Mouse (Mus musculus) right cerebral cortex, adult 2 months (tissue): ENCODE measurements around the gene Oaz1.

Experiments
- DNase-seq, 2 experiments: peaks; one replicate each; pipeline ENCODE4 v3.0.0; 2021 to 2022; ENCODE audit warnings: low spot score in 2 of 2

Oaz1 gene

GRCm38 (mm10) chr10:80845055-80845693 is 18.7 kb downstream of the Oaz1 start:
- no peak for DNase-seq

DNA sequence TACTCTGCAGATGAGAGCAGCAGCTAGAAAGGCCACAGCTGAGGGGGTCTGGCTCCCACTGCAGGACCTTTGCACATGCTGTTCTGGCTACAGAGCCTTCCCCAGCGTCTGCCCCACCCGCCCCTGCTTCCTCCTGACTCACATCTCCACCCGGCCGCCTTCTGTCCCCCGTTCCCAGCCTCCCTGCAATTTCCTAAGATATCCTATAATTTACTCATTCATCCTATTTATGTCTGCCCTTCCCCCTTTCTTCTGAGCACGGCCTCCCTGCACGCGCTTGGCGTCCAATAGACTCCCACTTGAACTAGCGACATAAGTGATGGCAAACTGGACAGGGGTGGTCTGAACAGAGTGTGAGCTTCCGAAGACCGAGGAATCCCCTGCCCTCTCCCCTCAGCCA is 19.3 kb downstream of the Oaz1 start:
- peak; percentile 67 to 69 for DNase-seq

GRCm38 (mm10) chr10:80848571-80848970 is 22.1 kb downstream of the Oaz1 start:
- DNase-seq = no peak

- peak; percentile 96 for DNase-seq
Observed at GRCm38 (mm10) chr10:80854913-80855748, 28.7 kb downstream of the Oaz1 start, which contains the start of the genes Lsm7 and Sppl2b. Lsm7 (minus strand) TSS chr10:80855209. Sppl2b (plus strand) TSS chr10:80855275.

GRCm38 (mm10) chr10:80855749-80856073 is 29.3 kb downstream of the Oaz1 start:
- no peak for DNase-seq

GRCm38 (mm10) chr10:80856267-80856666 is 29.8 kb downstream of the Oaz1 start:
- peak in 1 of 2 experiments; percentile 39 for DNase-seq

DNA sequence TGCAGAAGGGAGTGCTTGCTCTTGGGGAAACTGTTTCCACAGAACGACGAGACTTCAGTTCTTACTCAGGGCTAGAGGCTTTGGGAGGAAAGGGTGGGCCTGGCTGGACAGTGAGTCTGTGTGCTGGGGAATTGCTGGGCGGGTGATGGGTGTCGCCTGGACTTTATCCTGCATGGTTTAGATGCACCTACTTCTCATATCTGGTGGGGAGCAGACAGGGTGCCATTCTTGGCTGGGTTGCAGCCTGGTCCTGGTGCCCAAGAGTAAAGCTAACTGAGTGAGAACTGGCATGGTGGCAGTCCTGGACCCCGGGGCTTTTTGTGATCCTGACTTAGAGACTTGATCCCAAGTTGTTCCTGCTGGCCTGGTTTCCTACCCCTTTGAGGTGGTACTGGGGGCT is 30.5 kb downstream of the Oaz1 start:
- no peak for DNase-seq

- DNase-seq = no peak
Observed at GRCm38 (mm10) chr10:80857386-80857785, 30.9 kb downstream of the Oaz1 start.

GRCm38 (mm10) chr10:80857848-80858247 is 31.4 kb downstream of the Oaz1 start:
- DNase-seq = no peak

- no peak for DNase-seq
Observed at GRCm38 (mm10) chr10:80858350-80858935, 32.0 kb downstream of the Oaz1 start.

DNA sequence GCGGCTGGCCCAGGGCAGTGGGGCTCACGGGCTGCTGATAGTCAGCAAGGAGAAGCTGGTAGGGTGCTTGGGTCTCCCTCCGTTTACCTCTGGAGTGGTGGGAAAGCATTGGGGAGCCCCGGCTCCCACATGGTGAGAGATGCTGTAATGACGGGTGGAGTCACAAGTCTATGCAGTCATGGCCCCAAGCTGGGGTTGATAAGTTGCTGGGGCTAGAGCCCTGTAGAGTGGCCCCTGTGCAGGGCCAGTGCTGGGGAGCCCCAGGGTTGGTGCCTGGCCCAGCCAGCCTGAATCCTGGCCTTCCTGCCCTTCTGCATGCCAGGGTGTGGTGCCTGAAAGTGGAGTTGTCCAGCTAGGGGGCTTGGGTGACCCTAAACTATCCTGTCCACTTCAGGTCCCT is 35.8 kb downstream of the Oaz1 start:
- no peak for DNase-seq

DNA sequence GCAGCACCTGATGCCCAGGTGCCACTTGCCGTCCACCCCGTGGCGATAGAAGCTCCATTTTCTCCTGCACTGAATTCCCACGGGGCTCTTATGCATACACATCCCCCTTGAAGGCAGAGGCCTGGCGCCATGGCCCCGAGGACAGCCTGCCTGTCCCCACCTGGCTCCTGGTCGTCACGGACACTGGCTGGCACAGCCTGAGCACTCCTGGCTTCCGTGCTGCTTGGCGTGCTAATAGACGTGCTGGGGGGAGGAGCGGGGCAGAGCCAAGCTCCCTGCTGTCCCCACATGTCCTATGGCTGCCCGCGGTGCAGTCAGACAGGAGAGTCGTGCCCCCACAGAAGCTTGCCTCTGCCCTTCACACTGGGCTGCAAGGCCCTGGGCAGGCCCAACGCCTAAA is 38.0 kb downstream of the Oaz1 start:
- no peak for DNase-seq

DNA sequence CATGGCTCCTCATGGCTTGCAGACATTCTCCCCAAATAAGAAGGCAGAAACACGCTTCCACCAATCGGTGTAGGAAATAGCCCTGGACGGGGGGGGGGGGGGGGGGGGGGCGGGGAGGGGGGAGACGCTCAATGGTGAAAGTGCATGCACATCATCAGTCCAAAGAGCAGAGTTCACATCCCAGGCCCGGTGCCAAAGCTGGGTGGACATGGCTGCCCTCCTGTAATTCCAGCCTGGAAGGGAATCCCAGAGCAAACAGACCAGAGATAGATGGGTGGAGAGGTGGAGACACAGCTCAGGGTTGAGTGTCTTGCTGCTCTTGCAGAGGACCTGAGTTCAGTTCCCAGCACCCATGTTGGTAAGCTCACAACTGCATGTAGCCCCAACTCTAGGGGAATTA is 44.5 kb downstream of the Oaz1 start:
- no peak for DNase-seq

DNA sequence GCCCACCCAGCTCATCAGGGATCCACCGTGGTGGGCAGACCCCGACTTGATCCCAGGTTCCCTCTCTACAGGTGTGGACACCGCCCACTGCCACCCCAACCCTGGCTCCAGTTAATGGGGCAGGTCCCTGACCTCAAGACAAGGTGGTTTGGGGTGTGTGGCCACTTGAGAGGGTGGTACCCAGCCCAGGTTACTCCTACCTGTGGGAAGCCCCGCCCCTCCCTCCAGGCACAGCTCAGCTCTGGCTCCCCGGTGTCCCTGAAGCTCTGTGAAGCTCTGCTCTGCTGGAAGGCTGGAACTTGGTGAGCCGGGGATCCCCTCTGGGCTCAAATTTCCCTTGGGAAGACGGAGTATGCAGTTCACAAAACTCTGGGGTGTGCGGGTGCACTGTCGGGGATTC is 45.1 kb downstream of the Oaz1 start, which contains the start of gene Tmprss9:
TSS of gene Tmprss9 (plus strand) at position 268 of the 400 bp plus-strand sequence.
- DNase-seq = no peak

DNA sequence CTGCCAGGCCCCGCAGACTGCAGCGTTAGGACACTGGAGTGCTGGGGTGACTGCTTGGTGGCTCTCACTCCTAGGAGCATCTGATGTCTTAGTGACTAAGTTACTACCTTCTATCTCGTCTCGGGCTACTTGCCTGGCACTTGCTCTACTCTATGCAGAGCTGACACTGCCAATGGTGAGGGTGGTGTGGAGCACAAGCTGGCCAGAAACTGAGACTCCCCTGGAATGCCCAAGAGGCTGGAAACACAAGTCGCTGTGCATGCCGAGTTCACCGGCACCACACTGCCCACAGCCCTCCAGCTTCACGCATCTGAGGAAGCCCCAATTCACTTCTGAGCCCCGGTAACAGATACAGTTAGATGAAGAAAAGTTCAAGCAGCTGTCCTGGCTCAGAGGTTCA is 47.6 kb downstream of the Oaz1 start:
- no peak for DNase-seq

GRCm38 (mm10) chr10:80876028-80876427 is 49.6 kb downstream of the Oaz1 start:
- DNase-seq = peak; percentile 69 to 80

- no peak for DNase-seq
Observed at GRCm38 (mm10) chr10:80876594-80876993, 50.1 kb downstream of the Oaz1 start.
